Mouse (Mus musculus) heart, embryonic 15.5 days (tissue): Measurements from ENCODE around the gene Gm20671. TPM values are rescaled to one million over a fixed set of nuclear protein-coding genes. Genes with fewer than 3 reads are reported as not detected.
"Not testable (repeated sequence)": the region's sequence is repeated elsewhere in the genome, so short reads cannot be mapped to it uniquely, and the experiment has no call there.

Experiments
- ATAC-seq: fragments of 200-750 bp; cut with Nextera tagmentation; replicated peaks from 2 replicates; pipeline ENCODE4 v1.8.0; 2017; ENCODE audit warnings: low read depth, moderate TSS enrichment; ENCODE audit not compliant: insufficient number of reproducible peaks, insufficient read depth, low FRiP score
- H3K27ac ChIP-seq: fragments of 300-500 bp; sonication (generic); 2 replicates; pipeline ENCODE4 v1.5.1; 2015; ENCODE audit warnings: mild to moderate bottlenecking, inconsistent platforms
- H3K27me3 ChIP-seq: fragments of 300-500 bp; sonication (generic); 2 replicates; pipeline ENCODE4 v1.6.1; 2015; ENCODE audit warnings: inconsistent platforms
- H3K36me3 ChIP-seq: fragments of 300-500 bp; sonication (generic); 2 replicates; pipeline ENCODE4 v1.6.1; 2015; ENCODE audit warnings: mild to moderate bottlenecking, inconsistent platforms
- H3K4me1 ChIP-seq: fragments of 300-500 bp; sonication (generic); replicated peaks from 2 replicates; pipeline ENCODE4 v1.6.1; 2015; ENCODE audit warnings: inconsistent platforms
- H3K4me2 ChIP-seq: fragments of 300-500 bp; sonication (generic); 2 replicates; pipeline ENCODE4 v1.6.1; 2015; ENCODE audit warnings: inconsistent platforms, mild to moderate bottlenecking, moderate library complexity
- H3K4me3 ChIP-seq: fragments of 300-500 bp; sonication (generic); 2 replicates; pipeline ENCODE4 v1.5.1; 2015; ENCODE audit warnings: mild to moderate bottlenecking, inconsistent platforms
- H3K9ac ChIP-seq: fragments of 300-500 bp; sonication (generic); 2 replicates; pipeline ENCODE4 v1.6.1; 2015; ENCODE audit warnings: mild to moderate bottlenecking, inconsistent platforms
- H3K9me3 ChIP-seq: fragments of 300-500 bp; sonication (generic); replicated peaks from 2 replicates; pipeline ENCODE4 v1.6.1; 2016; ENCODE audit warnings: inconsistent platforms
- WGBS: fragments of 180-500 bp; shearing (Covaris S2); methylation state at CpG from one replicate; pipeline ENCODE4 v1.1.7; 2015; ENCODE audit warnings: mixed read lengths; 5-methylcytosine and 5-hydroxymethylcytosine counted together
- polyA plus RNA-seq: library from polyadenylated mRNA; unstranded; fragments of >200 nt; fragmentation: Nextera tagmentation; extraction: Ambion mirVana; gene quantifications from 2 replicates; pipeline ENCODE4 v1.2.1, GENCODE M21; 2015

Gene Gm20671
- polyA plus RNA-seq, 1 experiment from 2014 or later: not detected

DNA sequence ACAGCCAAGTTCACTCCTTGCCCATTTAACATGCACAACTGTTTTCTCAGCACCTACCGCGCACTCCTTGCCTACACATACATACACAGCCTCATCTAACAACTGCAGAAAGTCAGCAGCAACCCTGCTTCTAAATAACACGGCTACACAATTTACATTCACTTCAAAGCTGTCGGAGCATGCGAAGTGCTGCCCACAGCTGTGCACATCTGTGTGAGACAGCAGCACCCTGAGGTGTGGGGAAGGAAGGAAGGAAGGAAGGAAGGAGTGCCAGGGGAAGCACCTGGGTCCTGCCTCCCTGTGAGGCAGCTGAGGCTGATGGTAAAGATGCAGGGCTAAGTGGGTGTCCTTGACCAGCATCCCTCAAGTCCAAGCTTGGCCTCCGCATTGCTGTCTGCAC, 78.0 kb downstream of the Gm20671 start:
- Histone ChIP-seq H3K4me2 (no peak overlapping the region), H3K36me3 (no peaks in the 10 kb centered on the region), H3K4me1 (peaks cover 16% of the 10 kb centered on the region; the same call in 1 of the 2 replicates), H3K4me3 (no peak overlapping the region), H3K9ac (no peak overlapping the region), H3K27me3 (no peaks in the 10 kb centered on the region), H3K27ac (no peak overlapping the region), H3K9me3 (no peaks in the 10 kb centered on the region)
- ATAC-seq: no peak
- 86% methylated on average over 6 of the region's 6 CpGs for WGBS

DNA sequence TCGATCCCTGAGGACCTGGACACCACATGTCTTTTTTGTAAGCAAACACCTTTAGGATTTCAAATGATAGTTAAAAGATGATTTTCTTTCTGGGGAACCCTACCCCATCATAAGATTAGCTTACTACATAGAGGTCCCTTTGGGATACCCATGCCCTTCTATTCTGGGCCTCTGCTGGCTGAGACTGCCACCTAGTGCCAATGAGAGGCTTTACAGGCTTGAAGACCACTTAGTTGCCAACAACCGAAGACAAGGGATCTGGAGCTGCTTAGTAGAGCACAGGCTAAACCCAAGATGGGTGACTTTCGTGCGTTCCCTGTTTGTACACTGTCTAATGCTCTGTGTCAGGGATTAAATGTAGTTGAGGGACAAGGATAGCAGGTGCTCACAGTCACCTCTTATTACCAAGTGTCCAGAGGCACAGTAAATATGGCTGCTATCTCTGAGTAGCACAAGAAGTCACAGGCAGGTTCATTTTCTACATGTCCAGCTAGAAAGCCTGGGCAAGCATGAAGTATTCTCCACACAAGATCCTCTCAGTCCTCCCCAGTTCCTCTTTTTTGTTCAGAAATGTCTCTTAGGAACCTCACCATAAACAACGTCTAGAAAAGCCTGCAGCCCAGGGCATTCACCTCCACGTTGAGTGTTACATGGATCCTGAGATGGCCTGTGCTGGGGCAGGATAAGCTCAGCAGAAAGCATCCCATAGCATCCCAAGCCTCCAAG, 79.1 kb downstream of the Gm20671 start:
- no peak for ATAC-seq
- WGBS: 56% methylated on average over 6 of the region's 6 CpGs

DNA sequence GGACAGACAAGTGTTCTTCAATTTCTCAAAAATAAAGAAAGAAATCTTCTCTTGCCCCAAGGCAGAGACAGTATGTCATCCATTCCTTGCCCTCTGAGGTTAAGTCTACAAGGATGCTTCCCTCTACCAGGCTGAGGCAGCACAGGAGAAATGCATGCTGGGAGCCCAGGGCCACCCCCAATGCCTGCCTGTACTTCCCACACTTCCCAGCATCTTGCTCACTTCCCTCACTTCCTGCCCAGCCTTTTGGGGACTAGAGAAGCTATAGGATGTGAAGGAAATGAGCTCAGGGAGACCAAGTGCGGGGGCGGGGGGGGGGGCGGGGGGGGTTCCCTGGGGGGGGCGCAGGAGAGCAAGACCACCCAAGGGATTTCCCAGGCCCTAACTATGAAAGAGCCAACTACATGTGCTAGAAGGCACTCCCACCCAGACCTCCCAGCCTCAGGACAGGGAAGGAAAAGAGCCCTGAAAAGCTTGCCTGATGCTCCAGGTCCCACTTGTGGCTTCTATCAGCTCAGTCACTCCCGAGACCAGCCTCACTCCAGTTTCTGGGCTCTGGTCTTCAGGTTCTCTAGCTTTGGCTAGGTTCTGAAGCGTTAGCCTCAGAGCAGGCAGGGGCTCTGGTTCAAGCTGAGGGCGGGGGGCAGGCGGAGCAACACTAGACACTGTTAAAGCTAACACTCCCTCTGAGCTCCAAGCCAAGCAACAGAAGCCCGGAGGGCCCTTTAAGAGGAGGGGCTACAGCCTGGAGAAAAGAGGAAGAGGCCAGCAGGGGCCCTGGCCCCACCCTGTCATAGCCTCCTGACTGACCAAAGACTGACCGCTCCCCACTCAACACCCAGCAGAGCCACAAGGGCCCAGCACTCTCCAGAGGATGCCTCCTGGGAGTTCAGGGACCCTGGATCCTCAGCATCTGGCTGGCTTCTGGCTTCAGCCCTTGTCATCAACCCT, 80.9 kb downstream of the Gm20671 start:
- Histone ChIP-seq H3K4me2 (peak overlapping the region; percentile 64), H3K36me3 (no peaks in the 10 kb centered on the region), H3K9ac (peak overlapping the region; percentile 56), H3K27ac (peak overlapping the region; percentile 90), H3K4me1 (peaks cover 16% of the 10 kb centered on the region; the same call in 1 of the 2 replicates), H3K9me3 (no peaks in the 10 kb centered on the region), H3K4me3 (peak overlapping the region; percentile 55), H3K27me3 (no peaks in the 10 kb centered on the region)
- 12% methylated on average over 7 of the region's 10 CpGs for WGBS
- peak; percentile 92 for ATAC-seq

More for the DNA sequence above, 79.1 kb downstream of the Gm20671 start:
- H3K36me3 ChIP-seq: no peaks in the 10 kb centered on the region
- H3K4me3 ChIP-seq: no peak overlapping the region
- H3K27ac ChIP-seq: no peak overlapping the region
- no peak overlapping the region for H3K9ac ChIP-seq
- H3K9me3 ChIP-seq: no peaks in the 10 kb centered on the region
- H3K27me3 ChIP-seq: no peaks in the 10 kb centered on the region
- peaks cover 16% of the 10 kb centered on the region; the same call in 1 of the 2 replicates for H3K4me1 ChIP-seq
- H3K4me2 ChIP-seq: no peak overlapping the region

DNA sequence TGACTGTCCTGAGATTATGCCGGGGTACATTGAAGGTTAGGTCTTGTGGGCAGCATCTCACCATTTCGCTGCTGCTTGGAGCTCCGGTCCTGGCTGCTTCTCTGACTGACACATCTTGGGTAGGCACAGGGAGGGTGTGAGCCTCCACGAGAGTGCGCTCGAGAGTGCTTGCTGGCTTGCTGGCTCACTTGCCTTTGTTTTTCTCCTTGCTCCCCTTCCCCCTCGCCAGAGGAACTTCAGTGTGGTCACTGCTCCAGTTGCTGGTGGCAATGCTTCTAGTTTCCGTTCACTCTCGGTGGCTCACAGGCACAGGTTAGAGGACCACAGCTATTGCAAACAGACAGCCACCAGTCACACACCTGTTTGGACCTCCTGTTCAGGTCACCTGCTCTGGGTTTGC, 84.8 kb downstream of the Gm20671 start:
- Histone ChIP-seq H3K4me2 (no peak overlapping the region), H3K9me3 (no peaks in the 10 kb centered on the region), H3K9ac (no peak overlapping the region), H3K4me3 (no peak overlapping the region), H3K27ac (no peak overlapping the region), H3K27me3 (no peaks in the 10 kb centered on the region), H3K4me1 (peaks cover 16% of the 10 kb centered on the region; the same call in 1 of the 2 replicates), H3K36me3 (peaks cover 2% of the 10 kb centered on the region; the same call in 1 of the 2 replicates)
- 62% methylated on average over 9 of the region's 9 CpGs for WGBS
- ATAC-seq: no peak

DNA sequence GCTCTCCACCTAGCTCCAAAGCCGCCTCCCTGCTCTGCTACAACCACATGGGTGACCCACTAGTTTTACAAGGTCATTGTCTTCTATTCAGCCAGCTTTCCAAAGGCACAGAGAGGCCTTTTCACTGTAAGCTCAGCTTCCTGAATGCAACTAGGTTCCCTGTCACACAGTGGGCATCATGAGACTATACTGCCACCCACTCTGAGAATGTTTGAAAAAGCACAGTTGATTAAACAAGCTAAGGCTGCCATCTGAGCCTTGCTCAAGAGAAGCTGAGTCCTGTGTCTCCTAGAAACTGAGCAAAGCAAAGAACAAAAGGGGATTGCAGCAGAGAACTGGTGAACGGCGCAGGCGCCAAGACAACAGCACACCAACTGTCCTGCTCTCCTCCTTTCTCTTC, 85.5 kb downstream of the Gm20671 start:
- 88% methylated on average over 4 of the region's 4 CpGs for WGBS

DNA sequence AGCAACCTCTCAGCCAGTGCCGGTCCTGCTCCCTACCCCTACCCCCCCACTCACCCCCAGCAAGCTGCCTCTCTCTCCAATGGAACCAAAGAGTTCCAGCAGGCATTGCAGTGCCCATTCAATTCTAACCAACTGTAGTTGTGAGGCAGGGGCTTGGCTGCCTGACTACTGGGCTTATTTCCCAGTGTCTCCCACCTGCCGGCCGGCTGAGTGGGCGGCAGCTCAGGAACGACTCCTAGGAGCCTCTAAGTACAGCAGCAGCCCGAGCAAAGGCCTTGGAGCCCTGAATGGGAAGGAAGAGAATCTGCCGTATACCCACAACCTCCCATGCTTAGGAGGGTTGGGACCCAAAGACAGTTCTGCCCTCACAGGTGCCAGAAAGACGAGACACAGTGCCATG, 86.1 kb downstream of the Gm20671 start:
- ATAC-seq, H3K27ac ChIP-seq, H3K4me3 ChIP-seq, H3K9ac ChIP-seq, H3K4me2 ChIP-seq, H3K27me3 ChIP-seq, H3K9me3 ChIP-seq, H3K36me3 ChIP-seq: not testable (repeated sequence)
- WGBS: 90% methylated on average over 8 of the region's 8 CpGs
- H3K4me1 ChIP-seq: peaks cover 10% of the 10 kb centered on the region; the same call in 1 of the 2 replicates

More for the DNA sequence above, 85.5 kb downstream of the Gm20671 start:
- peaks cover 14% of the 10 kb centered on the region; the same call in 1 of the 2 replicates for H3K4me1 ChIP-seq
- H3K36me3 ChIP-seq, ATAC-seq, H3K9me3 ChIP-seq, H3K4me3 ChIP-seq, H3K4me2 ChIP-seq, H3K27ac ChIP-seq, H3K27me3 ChIP-seq, H3K9ac ChIP-seq: not testable (repeated sequence)

DNA sequence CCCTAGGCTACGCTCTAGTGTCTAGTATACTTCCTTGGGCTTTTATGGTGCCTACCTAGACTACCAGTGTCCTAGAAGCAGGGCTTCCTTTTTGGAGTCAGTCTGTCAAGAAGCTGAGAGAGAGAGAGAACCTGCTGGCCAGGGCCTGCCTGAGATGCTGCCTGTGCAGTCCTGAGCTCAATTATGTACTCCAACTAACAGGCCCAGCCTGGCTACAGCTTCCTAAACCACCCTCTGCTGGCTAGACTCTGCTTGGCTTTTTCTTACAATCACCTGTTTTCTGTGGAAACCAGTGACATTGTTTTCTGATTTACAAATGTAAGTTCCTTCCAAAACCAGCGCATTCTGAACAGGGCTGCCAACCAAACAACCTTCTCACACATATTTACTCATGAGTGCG, 86.8 kb downstream of the Gm20671 start:
- ATAC-seq: no peak
- Histone ChIP-seq H3K4me3 (no peak overlapping the region), H3K4me1 (peaks cover 4% of the 10 kb centered on the region; the same call in 1 of the 2 replicates), H3K9me3 (no peaks in the 10 kb centered on the region), H3K27ac (no peak overlapping the region), H3K27me3 (no peaks in the 10 kb centered on the region), H3K9ac (no peak overlapping the region), H3K4me2 (no peak overlapping the region), H3K36me3 (peaks cover 7% of the 10 kb centered on the region; the same call in 1 of the 2 replicates)
- WGBS: 91% methylated on average over 3 of the region's 3 CpGs

DNA sequence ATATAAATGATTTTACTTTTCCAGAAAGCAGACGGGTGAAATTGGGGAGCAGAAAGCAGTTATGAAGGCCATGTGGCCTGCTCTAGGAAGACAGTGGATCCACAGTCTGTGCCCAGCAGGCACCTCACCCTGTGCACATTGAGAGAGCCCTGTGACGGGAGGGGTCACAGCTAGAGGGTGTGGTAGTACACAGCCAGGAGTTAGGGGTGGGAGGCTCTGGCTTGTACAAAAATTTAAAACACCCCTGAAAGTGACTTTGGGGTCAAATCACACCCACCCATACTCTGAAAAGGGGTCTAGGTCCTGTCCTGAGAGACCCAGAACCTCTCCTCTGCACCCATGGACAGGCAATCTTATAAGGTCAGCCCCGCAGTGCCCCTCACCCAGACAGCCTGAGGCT, 90.1 kb downstream of the Gm20671 start:
- not testable (repeated sequence) for H3K4me1 ChIP-seq, H3K9me3 ChIP-seq, H3K9ac ChIP-seq, H3K27ac ChIP-seq, H3K4me2 ChIP-seq, H3K27me3 ChIP-seq, H3K4me3 ChIP-seq, H3K36me3 ChIP-seq
- peak; percentile 37; the same call in 1 of the 2 replicates for ATAC-seq
- WGBS: 91% methylated on average over 3 of the region's 3 CpGs

DNA sequence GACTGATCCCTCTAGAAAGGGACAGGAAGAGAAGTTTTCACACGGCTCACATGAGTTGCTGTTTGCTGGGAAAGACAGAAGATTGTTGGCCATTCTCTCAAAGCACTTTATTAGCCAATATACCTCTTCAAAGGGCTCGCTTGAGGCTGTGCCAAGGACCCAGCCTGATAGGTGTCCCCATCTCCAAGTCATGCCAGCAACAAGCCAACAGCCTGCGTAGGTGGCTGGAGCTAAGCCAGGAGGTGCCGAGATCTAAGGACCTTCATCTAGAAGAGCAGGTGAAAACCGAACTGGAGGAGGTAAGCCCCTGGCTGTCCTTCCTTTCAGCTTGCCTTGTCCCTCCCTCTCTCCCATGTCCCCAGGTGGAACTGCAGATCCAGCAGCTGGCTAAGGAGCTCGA, 91.1 kb downstream of the Gm20671 start:
- Histone ChIP-seq H3K9ac (no peak overlapping the region), H3K36me3 (peaks cover 7% of the 10 kb centered on the region; the same call in 1 of the 2 replicates), H3K4me1 (no peaks in the 10 kb centered on the region), H3K4me3 (no peak overlapping the region), H3K27ac (no peak overlapping the region), H3K9me3 (no peaks in the 10 kb centered on the region), H3K27me3 (no peaks in the 10 kb centered on the region), H3K4me2 (no peak overlapping the region)
- 85% methylated on average over 6 of the region's 6 CpGs for WGBS
- no peak for ATAC-seq

DNA sequence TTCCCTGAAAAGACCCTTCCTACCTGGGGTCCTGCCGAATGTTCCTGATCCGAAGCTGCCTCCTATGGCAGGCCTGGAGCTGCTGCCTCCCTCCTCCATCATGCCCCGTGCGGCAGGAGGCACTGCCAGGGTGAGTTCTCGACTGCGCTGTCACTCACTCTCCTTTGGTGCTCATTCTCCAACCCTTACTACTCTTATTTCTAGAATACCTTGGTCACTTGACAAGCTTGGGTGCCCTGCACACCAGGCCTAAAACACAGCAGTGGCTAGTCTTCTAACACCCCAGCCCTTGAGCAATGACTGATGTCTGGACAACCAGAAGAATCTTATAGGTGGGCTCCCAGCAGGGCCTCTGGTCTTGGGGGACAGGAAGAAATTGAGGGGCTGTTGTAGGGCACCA, 93.0 kb downstream of the Gm20671 start:
- H3K36me3 ChIP-seq, ATAC-seq, H3K9me3 ChIP-seq, H3K4me3 ChIP-seq, H3K9ac ChIP-seq, H3K4me2 ChIP-seq, H3K4me1 ChIP-seq, H3K27ac ChIP-seq, H3K27me3 ChIP-seq: not testable (repeated sequence)
- 98% methylated on average over 6 of the region's 6 CpGs for WGBS

DNA sequence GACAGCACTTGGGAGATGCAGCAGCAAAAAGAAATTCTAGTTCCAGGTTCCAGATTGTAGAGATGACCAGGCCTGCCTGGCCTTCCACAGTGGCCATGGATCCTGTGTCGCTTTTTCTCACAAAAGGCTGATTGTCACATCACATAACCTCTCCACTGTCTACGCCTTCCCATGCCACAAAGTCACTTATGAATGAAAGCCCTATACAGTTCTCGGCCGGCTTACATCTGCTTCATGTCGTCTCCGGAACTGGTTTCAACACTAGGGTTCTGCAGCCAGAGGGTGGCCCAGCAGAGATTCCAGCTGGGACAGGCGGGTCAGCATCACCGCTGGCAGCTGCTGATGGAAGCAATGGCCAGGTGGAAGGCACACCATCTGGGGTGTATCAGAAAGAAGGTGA, 98.1 kb downstream of the Gm20671 start:
- Histone ChIP-seq H3K9ac (no peak overlapping the region), H3K4me2 (no peak overlapping the region), H3K4me3 (no peak overlapping the region), H3K27ac (no peak overlapping the region), H3K36me3 (no peaks in the 10 kb centered on the region), H3K9me3 (no peaks in the 10 kb centered on the region), H3K27me3 (no peaks in the 10 kb centered on the region), H3K4me1 (no peaks in the 10 kb centered on the region)
- 68% methylated on average over 8 of the region's 8 CpGs for WGBS
- no peak; the same call in 1 of the 2 replicates for ATAC-seq
